In the genomic region with DNA sequence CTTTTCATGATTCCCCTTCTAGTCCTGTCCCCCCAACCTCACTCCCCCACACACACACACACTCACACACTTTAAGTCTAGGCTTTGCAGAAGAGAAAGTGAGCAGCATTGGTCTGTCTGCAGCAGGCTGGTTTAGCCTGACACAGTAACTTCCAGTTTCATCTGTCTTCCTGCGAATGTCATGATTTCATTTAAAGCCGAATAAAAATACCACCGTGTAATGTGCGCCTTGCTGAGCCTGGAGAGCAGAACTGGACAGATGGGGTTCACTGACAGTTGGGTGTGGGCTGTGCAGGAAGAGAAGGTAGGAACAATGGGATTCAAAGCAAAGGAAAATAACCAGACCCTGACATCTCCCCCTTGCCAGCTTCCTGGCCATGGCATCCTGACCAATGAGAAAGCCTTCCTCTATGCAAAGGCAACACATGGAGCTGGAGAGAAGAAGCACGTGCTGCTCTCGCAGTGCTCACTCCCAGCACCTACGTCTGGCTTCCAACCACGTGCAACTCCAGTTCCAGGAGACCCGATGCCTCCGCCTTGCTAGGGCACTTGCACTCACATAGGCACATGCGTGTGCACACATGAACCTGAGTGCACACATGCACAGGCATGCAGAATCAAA, we compare ENCODE assay signal across 9 mouse cellular contexts. TPM values are rescaled to one million over a fixed set of nuclear protein-coding genes. Genes with fewer than 3 reads are reported as not detected.
DNase-seq lines count a peak whose midpoint lies in the region; ATAC-seq and TF ChIP-seq lines count a peak whose summit lies in the region.
"Had no signal": no experiment of that assay in that cellular context is flagged by ENCODE, and none has a peak within 500 bp of the region (broad histone marks: within the 10 kb centered on the region; RNA-seq: fewer than 3 reads in every experiment).

No protein-coding gene starts in this region.

- H3K4me1 ChIP-seq in forebrain, embryonic 12.5 days: no peaks in the 10 kb centered on the region
- peaks cover 6% of the 10 kb centered on the region; the same call in 1 of the 2 replicates for H3K4me1 ChIP-seq in forebrain, embryonic 10.5 days
- peaks cover 4% of the 10 kb centered on the region; the same call in 1 of the 2 replicates for H3K4me1 ChIP-seq in bone marrow macrophage, adult 2 months (ENCODE audit: control insufficient read depth, insufficient read depth, low read length)

- TF ChIP-seq CTCF in bone marrow macrophage, adult 2 months (IDR thresholded peaks at IDR 0.05; ENCODE audit: low read depth, low read length): no peak

- no peak overlapping the region for H3K27ac ChIP-seq in forebrain, embryonic 12.5 days
- no peak overlapping the region for H3K27ac ChIP-seq in forebrain, embryonic 10.5 days
- H3K27ac ChIP-seq in bone marrow macrophage, adult 2 months (ENCODE audit: insufficient read depth, low read depth, low read length): no peak overlapping the region
- H3K27ac ChIP-seq: liver, embryonic 13.5 days had no signal

- no peak overlapping the region for H3K4me3 ChIP-seq in forebrain, embryonic 12.5 days (replicated peaks)
- no peak overlapping the region for H3K4me3 ChIP-seq in forebrain, embryonic 10.5 days
- peak overlapping the region; percentile 42 for H3K4me3 ChIP-seq in bone marrow macrophage, adult 2 months (ENCODE audit: insufficient read depth, low read length)
- H3K4me3 ChIP-seq: liver, embryonic 13.5 days had no signal

- no peaks in the 10 kb centered on the region for H3K36me3 ChIP-seq in forebrain, embryonic 12.5 days (replicated peaks)
- H3K36me3 ChIP-seq in forebrain, embryonic 10.5 days (replicated peaks): no peaks in the 10 kb centered on the region
- H3K36me3 ChIP-seq: liver, embryonic 13.5 days had no signal

- TF ChIP-seq POLR2A in bone marrow macrophage, adult 2 months (IDR thresholded peaks at IDR 0.05; ENCODE audit: borderline replicate concordance, low read depth, low read length): no peak

- no peak overlapping the region for H3K4me2 ChIP-seq in forebrain, embryonic 12.5 days
- H3K4me2 ChIP-seq: liver, embryonic 13.5 days had no signal

- no peaks in the 10 kb centered on the region for H3K27me3 ChIP-seq in forebrain, embryonic 12.5 days
- H3K27me3 ChIP-seq in forebrain, embryonic 10.5 days (ENCODE audit: poor library complexity, severe bottlenecking): no peaks in the 10 kb centered on the region
- H3K27me3 ChIP-seq: liver, embryonic 13.5 days had no signal

- no peak overlapping the region for H3K9ac ChIP-seq in forebrain, embryonic 12.5 days
- H3K9ac ChIP-seq: liver, embryonic 13.5 days had no signal

- H3K9me3 ChIP-seq in forebrain, embryonic 12.5 days: no peaks in the 10 kb centered on the region
- peaks cover 13% of the 10 kb centered on the region for H3K9me3 ChIP-seq in forebrain, embryonic 10.5 days

- ATAC-seq in forebrain, embryonic 12.5 days (ENCODE audit: low FRiP score): peak; percentile 55; the same call in 1 of the 2 replicates

- WGBS in forebrain, embryonic 12.5 days: 79% methylated on average over 11 of the region's 11 CpGs
- WGBS in forebrain, embryonic 10.5 days: 88% methylated on average over 11 of the region's 11 CpGs

- no peak for DNase-seq in forebrain, embryonic 10.5 days (ENCODE audit: extremely low spot score, low spot score)
- DNase-seq in frontal cortex, postnatal 10 days (ENCODE audit: low spot score in 2 of 2): peak; percentile 13 to 17
- peak; percentile 23 to 62 for DNase-seq in left cerebral cortex, adult 9 months (ENCODE audit: low spot score in 2 of 2)
- DNase-seq in right cerebral cortex, postnatal 25 days: peak; percentile 47
- DNase-seq in ovary, postnatal 10 days (ENCODE audit: low spot score): no peak
- DNase-seq in retina, postnatal 1 day: no peak
- DNase-seq: liver, embryonic 13.5 days had no signal

RNA-seq across cellular contexts. Expression of a gene that starts 18.8 kb away (rescaled TPM):
- 1.1 and 1.9 TPM in 2 replicates for polyA plus RNA-seq in forebrain, embryonic 12.5 days (2016; fragmentation: Nextera tagmentation; extraction: Ambion mirVana)
- polyA plus RNA-seq in forebrain, embryonic 10.5 days (2016; fragmentation: Nextera tagmentation; extraction: Ambion mirVana): 1.0 and 1.5 TPM in 2 replicates
- polyA plus RNA-seq in bone marrow macrophage, adult 2 months (2012; ENCODE audit: insufficient read depth, insufficient read length, missing spikeins): not detected in 2 replicates
- polyA plus RNA-seq: liver, embryonic 13.5 days had no signal

RNA-seq across cellular contexts. Expression of a gene that starts 43.4 kb away (rescaled TPM):
- polyA plus RNA-seq in forebrain, embryonic 12.5 days (2016; fragmentation: Nextera tagmentation; extraction: Ambion mirVana): not detected in 2 replicates
- not detected in 2 replicates for polyA plus RNA-seq in forebrain, embryonic 10.5 days (2016; fragmentation: Nextera tagmentation; extraction: Ambion mirVana)
- not detected in 2 replicates for polyA plus RNA-seq in bone marrow macrophage, adult 2 months (2012; ENCODE audit: insufficient read depth, insufficient read length, missing spikeins)
- polyA plus RNA-seq: liver, embryonic 13.5 days had no signal

RNA-seq across cellular contexts. Expression of a gene that starts 58.8 kb away (rescaled TPM):
- 0.29 TPM in 1 of 2 replicates, not detected in the other for polyA plus RNA-seq in forebrain, embryonic 12.5 days (2016; fragmentation: Nextera tagmentation; extraction: Ambion mirVana)
- polyA plus RNA-seq in forebrain, embryonic 10.5 days (2016; fragmentation: Nextera tagmentation; extraction: Ambion mirVana): not detected in 2 replicates
- polyA plus RNA-seq in bone marrow macrophage, adult 2 months (2012; ENCODE audit: insufficient read depth, insufficient read length, missing spikeins): not detected in 2 replicates

Comparison
In these comparisons a context has a peak if more than half of its experiments do, and no peak if none do; other contexts are left out.
1. DNase-seq: peak in frontal cortex, postnatal 10 days (2 of 2), left cerebral cortex, adult 9 months (2 of 2) and right cerebral cortex, postnatal 25 days (single experiment); none in forebrain, embryonic 10.5 days (single experiment), ovary, postnatal 10 days (single experiment) and retina, postnatal 1 day (single experiment).